Mouse (Mus musculus) adrenal gland, postnatal 14 days (tissue): ENCODE results near the gene Card14. TPM values are rescaled to one million over a fixed set of nuclear protein-coding genes. Genes with fewer than 3 reads are reported as not detected.
A peak's percentile ranks its signal among the peaks of the same experiment; 100 is the strongest.
"Not testable (repeated sequence)": the region's sequence is repeated elsewhere in the genome, so short reads cannot be mapped to it uniquely, and the experiment has no call there.

ENCODE experiments used
- DNase-seq: peaks from one replicate; pipeline ENCODE4 v3.0.0; 2021; ENCODE audit warnings: mixed read lengths
- long read RNA-seq, 2 experiments: library from polyadenylated mRNA; stranded (forward); transcript quantifications; one replicate each; pipeline ENCODE4 v2.0.0; 2021
- total RNA-seq: library from RNA; stranded (reverse); gene quantifications from 2 replicates; pipeline ENCODE4 v1.2.3, GENCODE M21; 2021

Card14 gene
- total RNA-seq, result 0.30 and 0.38 TPM in 2 replicates
- long read RNA-seq, experiment 1, partial matches to known transcripts, result 1 of 1 reads
- long read RNA-seq, experiment 1, other reads (novel, unspliced or antisense), result 0 of 1 reads
- long read RNA-seq, experiment 2, result 0 reads

DNA sequence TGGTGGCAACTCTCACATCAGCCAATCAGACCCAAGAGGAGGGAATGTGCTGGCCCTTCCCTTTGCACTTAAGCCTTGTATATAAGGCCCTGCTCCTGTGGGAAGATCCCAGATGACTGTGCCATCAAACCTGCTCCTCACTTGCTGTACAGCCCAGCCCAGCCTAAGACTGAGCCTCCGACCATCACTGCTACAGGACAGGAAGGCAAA, at the start of gene Card14:
Card14 (plus strand) TSS at position 111 of the 210 bp plus-strand sequence.
- no peak for DNase-seq

DNA sequence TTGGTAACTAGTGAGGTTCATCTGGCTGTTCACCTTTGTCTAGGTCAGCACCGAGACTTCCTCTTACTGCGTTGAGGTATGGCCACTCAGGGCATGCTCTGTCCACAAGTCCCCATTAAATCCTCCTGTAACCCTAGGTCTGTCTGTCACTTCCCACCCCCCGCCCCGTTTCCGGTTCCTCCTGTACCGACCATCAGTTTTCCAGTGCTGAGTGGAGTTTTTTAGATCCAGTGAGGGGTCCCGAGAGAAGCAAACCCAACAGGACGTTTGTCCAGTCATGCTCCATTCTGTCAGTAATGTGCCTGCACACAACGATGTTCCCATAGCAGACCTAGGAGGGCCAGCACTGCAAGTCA, 49.4 kb upstream of the Card14 start:
- no peak for DNase-seq

DNA sequence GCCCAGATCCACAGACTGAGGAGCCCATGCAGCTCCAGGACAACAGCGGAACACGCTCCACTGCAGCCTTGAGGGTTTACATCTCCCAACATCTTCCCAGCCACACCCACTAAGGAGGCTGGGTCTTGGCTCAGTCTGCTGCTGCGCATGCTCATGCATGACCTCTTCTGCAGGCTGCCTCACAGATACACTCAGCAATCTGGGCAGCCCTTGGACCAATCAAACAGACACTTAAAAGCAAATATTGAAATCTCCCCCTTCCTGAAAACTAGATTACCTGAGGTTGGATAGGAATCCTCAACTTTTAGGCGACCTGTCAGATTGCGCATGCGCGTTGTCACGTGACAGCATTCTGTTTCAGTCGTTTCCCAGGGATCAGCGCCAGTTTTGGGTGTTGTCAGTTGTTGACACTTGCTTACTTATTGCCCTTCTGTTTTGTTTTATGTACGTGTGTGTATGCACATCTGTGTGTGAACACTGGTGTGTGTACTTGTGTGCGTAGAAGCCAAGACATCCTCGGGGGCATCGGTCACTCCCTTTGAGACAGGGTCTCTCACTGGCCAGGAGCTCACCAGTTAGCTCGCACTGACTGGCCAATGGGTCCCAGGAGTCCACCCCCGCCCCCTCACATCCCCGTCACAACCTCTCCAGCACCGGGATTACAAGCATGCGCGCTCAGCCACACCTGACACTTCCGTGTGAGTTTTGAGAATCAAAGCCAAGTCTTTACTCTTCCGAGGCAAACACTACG, 48.8 kb upstream of the Card14 start:
- peak; percentile 78 for DNase-seq

DNA sequence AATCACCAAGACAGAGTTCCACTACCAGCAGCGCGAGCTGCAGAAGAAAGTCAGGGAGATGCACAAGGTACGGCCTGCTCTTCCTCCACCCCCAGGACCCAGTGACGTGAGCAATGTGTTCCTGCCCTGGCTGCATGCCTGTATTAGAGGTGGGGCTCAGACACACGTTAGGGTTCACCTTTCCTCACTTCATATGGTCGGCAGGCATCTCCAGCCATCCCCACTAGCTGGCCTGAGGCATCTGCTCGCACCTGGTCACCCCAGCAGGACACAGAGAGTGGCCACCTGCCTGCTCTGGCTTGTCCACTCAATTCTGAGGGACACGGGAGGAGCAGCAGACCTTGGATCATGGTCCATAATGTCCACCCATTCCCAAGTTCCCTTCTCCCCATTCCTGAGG, 47.6 kb upstream of the Card14 start:
- DNase-seq, result no peak

DNA sequence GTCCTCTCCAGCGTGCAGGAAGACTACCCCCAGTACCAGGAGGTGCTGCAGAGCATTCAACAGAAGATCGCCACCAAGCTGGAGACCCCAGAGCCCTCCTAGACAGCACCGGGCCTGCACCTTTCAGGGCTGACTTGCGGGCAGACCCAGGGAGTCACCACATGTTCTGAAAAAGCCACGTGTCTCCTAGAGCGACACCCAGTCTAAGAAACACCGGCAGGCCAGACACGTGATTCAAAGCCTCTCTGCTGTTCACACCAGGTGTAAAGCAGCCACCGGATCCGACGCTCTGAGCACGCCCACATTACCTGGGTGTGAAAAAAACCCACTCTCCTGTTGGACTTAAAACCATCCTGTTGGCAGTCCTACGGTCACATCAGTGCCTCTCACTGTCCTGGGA, 43.2 kb upstream of the Card14 start:
- DNase-seq, result no peak

DNA sequence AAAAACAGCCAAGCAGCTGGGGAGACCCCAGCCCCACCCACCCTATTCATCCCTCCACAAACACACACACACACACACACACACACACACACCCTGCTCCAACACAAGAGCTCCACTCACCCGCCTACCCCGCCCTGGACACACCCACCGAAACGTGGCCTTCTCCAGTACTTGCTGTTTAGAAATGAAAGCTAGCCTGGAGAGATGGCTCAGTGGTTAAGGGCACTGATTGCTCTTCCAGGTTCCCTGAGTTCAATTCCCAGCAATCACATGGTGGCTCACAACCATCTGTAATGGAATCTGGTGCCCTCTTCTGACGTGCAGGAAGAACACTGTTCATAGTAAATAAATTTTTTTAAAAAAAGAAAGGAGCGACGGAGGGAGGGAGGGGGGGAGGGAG, 41.8 kb upstream of the Card14 start:
- no peak for DNase-seq

DNA sequence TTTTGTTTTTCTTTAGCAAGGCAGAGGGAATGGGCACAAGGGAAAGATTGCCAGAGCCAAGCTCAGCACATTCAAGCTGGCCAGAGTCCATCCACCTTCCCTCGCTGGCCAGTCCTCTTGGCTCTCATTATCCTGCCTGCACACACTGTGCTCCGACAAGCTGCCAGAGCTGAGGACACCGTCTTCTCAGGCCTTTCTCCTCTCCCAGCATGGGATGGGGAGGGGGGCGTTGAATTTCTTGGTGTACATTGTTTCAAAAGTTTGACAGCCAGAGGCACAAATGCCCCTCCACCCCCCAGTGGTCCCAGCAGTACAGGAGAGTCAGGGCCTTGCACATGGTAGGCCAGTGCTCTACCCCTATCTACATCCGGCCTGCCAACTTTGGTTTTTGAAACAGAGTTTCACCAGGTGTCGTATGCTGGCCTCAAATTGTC, 40.3 kb upstream of the Card14 start:
- DNase-seq, result peak; percentile 61

DNA sequence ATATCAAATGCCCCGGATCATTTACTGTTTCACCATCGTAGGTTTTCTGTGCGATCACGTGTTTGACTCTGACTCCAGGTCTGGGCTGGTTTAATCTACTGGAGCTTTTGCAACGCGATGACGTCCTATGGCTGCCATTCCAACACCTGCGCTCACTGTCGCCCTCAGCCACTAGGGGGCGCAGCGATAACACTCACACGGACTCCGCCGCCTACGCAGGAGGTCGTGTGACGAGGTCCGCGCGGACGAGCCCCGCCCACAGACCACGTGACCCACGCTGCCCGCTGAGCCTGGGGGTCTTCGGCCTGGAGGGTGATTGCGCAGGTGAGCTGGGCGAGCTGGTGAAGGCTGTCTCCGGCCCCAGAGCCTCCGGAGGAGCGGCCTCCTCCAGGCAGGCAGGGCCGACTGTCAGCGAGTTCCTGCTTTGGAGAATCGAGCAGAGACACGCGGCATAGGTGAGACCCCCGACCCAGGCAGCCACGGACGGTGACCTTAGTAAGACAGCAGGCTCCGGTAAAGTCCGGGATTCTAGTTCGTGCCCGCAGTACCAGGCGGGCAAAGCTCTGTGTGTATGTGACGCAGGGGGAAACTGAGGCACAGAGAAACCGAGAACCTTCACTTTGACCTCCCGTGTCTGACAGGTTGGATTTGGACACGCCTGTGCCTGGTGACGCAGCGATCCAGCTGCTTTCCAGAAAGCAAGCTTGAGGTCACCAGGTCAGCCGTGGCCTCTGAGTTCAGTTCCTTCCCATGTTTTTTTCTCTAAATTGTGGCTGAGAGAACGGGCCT, 39.6 kb upstream of the Card14 start, which contains the start of gene Gaa:
Gaa (plus strand) TSS at position 120 of the 789 bp plus-strand sequence.
- peak; percentile 97 for DNase-seq

DNA sequence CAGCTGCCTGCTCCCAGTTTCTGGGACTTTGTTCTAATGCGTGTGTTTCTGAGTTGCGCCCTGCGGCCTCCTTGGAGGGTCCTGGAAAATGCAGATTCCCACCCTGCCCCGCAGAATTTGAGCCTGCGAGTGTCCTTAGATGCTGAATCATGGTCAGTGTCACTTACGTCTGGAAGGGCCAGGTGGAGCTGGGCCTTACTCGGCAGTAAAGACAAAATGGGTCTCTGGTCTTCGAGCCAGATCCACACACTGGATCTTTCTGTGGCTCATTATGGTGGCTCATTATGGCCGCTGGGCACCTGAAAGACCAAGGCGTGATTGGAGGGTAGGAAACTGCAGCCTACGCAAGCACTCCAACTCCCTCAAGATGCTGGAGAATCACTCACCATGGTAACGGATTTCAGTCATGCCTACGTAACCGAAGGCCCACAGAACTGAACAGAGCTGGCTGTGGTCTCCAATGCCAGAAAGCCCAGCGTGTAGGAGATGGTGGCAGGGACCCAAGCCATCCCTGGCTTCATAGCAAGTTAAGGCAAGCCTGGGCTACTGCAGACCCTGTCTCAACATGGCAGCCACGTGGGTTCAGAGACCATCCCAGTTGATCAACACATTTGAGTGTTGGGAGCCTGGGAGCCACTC, 38.9 kb upstream of the Card14 start:
- DNase-seq, result no peak

DNA sequence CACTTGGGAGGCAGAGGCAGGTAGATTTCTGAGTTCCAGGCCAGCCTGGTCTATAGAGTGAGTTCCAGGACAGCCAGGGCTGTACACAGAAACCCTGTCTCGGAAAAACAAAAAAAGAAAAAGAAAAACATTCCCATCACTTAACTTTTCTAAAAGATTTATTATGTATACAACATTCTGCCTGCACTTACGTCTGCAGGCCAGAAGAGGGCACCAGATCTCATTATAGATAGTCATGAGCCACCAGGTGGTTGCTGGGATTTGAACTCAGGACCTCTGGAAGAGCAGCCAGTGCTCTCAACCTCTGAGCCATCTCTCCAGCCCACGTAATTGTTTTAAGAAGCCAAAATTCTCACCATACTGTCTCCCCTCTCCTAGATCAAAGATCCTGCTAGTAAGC, 35.1 kb upstream of the Card14 start:
- DNase-seq, result not testable (repeated sequence)

DNA sequence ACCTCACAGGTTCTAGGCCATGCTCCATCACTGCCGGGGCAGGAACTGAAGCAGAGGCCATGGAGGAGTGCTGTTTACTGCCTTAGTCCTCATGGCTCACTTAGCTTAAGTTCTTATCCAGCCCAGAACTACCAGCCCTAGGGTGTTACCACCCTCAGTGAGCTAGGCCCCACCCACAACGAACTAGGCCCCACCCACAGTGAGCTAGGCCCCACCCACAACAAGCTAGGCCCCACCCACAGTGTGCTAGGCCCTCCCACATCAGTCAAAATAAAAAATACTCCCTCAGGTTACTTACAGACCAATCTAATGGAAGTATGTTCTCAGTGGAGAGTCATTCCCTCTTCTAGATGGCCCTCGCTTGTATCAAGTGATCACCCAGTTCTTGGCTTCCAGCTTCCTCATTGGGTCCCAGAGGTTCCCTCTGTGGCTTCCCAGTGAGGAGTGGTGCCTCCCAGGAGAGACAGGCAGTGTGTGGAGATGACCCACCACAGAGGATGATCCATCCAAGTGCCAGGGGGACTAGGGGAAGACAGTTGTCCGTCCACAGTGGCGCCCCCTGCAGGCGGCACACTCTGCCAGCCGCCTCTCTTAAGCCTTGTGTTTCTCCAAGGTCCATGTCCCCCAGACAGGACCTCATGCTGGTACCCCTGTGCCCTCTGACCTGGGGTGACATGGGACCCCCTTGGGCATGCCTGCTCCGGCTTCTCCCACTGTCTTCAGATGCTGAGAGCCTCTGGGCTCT, 34.2 kb upstream of the Card14 start:
- DNase-seq, result no peak

DNA sequence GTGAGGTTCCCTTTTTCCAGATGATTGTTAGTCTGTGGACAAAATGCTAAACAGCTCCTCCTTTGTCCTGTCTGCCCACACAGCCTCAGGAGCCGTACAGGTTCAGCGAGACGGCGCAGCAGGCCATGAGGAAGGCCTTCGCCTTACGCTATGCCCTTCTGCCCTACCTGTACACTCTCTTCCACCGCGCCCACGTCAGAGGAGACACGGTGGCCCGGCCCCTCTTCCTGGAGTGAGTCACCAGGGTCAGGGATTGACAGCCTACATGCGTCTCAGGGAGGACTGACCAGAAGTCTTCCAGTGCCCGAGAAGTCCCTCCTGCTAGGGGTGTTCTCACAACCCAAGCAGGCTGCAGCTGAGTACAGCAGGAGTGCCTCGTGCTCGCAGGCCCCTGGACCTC, 26.5 kb upstream of the Card14 start:
- no peak for DNase-seq

DNA sequence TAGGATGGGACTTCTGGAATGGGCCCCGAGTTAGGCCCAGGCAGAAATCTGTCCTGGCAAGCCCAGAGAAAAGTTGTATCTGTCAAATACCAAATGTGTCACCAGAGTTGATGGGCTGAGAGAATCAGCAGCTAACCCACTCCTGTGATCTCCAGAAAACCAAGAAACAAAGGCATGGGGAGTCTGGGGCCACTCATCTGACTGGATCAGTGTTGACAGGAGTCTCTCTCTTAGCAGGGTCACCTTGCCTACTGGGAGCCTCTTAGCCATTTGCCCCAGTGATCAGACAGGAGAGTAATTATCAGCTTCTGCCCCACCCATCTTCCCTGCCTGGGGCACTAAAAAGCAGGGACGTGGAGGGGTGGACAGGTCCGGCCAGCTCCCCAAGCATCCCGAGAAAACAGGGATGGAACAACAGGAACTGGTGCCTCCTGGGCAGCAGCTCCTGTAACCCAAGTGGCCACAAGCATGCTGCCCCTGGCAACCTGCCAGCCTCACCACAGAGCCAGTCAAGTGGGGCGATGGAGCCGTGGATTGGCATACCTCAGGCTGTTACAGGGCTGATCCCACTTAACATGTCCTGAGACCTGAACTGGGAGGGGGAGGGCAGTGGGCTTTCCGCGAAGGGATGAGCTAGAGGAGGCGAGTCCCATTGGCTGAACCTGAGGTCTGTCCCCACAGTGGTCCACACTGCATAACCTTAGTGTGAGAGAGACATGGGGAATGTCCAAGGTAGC, 21.6 kb upstream of the Card14 start:
- DNase-seq, result peak; percentile 49

DNA sequence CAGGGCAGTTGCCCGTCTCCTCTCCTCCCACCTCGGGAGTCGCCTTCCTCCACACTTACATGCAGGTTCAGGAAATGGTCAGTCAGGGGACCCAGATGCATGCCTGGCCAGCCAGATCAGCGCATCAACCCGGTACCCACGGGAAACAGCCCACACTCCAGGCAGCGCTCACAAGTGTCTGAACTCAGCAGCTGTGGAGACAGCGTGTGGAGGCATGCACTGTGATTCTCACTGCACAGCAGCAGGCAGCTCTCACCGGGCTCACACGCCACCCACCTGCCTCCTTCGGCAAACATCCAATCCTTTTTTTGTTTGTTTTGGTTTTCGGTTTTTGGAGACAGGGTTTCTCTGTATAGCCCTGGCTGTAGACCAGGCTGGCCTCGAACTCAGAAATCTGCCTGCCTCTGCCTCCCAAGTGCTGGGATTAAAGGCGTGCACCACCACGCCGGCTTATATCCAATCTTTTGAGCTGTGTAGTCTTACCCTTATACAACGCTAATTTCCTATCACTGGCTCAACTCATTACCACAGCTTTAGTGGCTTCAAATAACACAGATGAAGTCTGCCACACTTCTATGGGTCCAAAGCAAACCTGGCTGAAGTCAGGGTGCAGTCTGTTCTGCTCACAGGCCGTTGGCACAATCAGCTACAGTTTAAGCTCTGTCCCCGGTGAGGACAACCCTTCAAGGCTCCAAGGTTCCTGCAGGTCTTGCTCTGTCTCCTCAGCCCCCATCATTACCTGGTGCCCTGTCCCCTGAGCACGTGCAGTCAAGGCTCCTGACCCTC, 20.2 kb upstream of the Card14 start:
- no peak for DNase-seq

DNA sequence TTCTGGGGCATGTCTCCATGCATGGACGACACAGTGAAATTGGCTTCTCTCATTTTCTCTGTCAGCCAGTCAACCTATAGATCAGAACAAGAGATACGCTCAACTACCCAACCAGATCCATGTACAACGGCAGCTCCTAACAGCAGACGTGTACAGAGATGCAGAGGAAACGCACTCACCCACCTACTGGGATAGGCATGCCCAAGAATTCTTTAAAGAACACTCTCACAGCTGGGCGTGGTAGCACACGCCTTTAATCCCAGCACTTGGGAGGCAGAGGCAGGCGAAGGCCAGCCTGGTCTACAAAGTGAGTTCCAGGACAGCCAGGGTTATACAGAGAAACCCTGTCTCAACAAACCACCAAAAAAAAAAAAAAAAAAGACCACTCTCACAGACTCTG, 14.7 kb upstream of the Card14 start:
- DNase-seq, result not testable (repeated sequence)

DNA sequence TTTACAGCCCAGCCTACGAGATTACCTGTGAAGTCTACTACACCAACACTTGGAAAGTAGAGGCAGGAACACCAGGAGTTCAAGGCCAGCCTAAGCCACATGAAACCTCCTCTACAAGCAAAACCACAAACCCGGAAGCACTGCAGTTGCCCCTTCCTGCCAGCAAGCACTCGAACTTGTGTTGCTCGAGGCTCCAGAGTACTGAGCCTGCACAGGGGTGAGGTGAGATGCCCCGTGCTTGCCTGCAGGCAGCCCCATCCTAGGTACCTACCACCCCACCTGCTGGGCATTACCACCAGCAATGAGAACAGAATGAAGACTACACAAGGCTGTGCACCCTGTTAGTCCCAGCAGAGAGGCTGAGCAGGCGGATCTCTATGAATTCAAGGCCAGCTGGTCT, 9.6 kb upstream of the Card14 start:
- DNase-seq, result no peak

DNA sequence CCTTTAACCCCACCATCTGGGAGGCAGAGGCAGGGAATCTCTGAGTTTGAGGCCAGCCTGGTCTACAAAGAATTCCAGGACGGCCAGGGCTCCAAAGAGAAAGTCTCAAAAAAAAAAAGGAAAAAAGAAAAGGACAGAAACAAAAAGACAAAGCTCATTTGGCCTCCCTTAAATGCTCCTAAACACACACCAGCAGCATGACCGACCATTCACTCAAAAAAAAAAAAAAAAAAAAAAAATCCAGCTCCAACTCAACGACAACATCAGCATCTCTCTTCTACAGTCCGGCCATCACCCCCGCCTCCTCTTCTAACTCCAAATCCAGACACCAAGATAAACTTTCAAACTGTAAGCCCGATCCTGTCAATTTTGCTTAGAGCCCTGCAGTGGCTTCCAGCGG, 8.7 kb upstream of the Card14 start:
- no peak for DNase-seq

DNA sequence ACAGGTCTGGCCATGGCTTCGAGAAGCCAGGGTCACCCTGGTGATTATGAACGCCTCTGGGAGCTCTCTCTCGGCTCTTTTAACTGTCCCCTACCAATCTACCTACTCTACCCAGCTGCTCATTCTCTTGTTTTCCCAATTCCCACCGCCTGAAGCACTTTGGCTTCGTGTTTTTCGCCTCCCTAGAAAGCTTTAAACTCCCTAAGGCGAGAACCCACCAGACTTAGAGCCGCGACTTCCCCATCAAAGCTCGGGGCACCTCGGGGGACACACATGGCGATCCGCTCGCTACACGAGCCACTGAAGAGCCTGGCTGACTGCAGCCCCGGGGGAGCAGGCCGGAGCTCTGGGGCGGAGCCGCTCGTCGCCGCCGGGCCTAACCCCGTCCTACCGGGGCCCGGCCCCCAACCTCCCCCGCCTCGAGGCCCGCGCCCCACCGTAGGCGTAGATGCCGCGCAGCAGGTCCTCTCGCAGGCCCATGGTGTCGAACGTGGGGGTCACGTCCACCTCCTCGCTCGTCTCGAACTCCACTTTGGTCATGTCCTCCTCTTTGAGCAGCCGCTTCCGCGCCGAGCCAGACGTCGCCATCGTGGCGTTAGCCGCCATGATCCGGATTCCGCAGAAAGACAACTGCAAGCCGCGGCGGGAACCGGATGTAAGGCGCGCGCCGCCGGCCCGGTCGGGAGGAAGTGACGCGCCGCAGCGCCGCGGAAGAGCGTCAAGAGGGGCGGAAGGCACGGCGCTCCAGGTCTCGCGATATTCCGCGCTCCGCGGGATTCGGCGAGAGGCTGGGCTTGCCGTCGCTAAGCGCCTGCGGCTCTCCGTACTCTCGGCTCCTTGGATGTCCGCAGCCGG, 8.0 kb upstream of the Card14 start, which contains the start of gene Eif4a3:
Eif4a3 (minus strand) TSS at position 699 of the 855 bp plus-strand sequence.
- DNase-seq, result peak; percentile 97

DNA sequence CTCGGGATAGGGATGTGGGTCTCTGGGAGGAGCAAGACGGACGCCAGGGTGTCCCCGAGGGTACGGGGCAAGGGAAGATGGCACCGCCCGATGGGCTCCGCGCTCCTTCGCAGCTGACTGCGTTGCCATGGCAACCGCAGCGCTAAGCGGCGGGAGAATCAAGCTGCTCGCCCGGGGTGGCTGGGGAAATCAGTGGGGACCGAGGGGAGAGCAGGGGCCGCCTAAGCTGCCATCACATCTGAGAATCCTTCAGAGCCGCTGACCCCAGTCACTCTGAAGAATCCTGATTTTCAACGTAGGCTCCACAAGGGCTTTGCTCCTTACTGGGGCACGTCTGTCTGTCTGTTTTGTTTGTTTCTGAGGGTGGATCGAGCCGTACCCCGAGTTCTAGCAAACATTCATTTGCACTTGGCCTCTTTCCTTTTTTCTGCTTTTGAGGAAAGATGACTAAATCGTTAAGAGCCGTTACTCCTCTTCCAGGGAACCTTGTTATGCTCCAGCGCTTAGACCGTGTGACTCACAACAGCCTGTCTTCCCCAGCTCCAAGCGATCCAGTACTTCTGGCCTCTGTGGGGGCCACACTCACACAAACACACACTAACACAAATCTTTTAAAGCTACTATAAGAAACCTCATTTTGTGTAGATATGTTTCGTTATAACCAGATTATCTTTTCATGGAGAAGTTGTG, 7.2 kb upstream of the Card14 start:
- peak; percentile 46 for DNase-seq
